Mouse (Mus musculus) NIH3T3 (cell line): Measurements from ENCODE around the gene Ptprg.

Experiments
- DNase-seq: peaks from one replicate; pipeline ENCODE4 v3.0.0-alpha.2; 2012; ENCODE audit warnings: low read depth

The Ptprg gene

GRCm38 (mm10) chr14:12143941-12144485 lies 590.7 kb downstream of the Ptprg start:
- no peak for DNase-seq

GRCm38 (mm10) chr14:12145919-12146318 lies 592.6 kb downstream of the Ptprg start:
- DNase-seq: peak; percentile 26

GRCm38 (mm10) chr14:12149529-12149928 lies 596.2 kb downstream of the Ptprg start:
- no peak for DNase-seq

GRCm38 (mm10) chr14:12151927-12152326 lies 598.6 kb downstream of the Ptprg start:
- peak; percentile 70 for DNase-seq

GRCm38 (mm10) chr14:12152748-12153147 lies 599.4 kb downstream of the Ptprg start:
- no peak for DNase-seq

- DNase-seq: no peak
These were observed 600.3 kb downstream of the Ptprg start for GRCm38 (mm10) chr14:12153599-12153998.

GRCm38 (mm10) chr14:12161738-12162310 lies 608.5 kb downstream of the Ptprg start:
- DNase-seq: peak; percentile 5

- no peak for DNase-seq
These were observed 609.1 kb downstream of the Ptprg start for GRCm38 (mm10) chr14:12162331-12162854.

GRCm38 (mm10) chr14:12163196-12163595 lies 609.9 kb downstream of the Ptprg start:
- DNase-seq: peak; percentile 28

- no peak for DNase-seq
These were observed 613.9 kb downstream of the Ptprg start for GRCm38 (mm10) chr14:12167215-12167614.

- DNase-seq: no peak
These were observed 614.3 kb downstream of the Ptprg start for GRCm38 (mm10) chr14:12167651-12168050.

GRCm38 (mm10) chr14:12177436-12177835 lies 624.1 kb downstream of the Ptprg start:
- DNase-seq: no peak

- DNase-seq: no peak
These were observed 625.3 kb downstream of the Ptprg start for GRCm38 (mm10) chr14:12178645-12179044.

GRCm38 (mm10) chr14:12180116-12180515 lies 626.8 kb downstream of the Ptprg start:
- DNase-seq: no peak

- DNase-seq: no peak
These were observed 631.7 kb downstream of the Ptprg start for GRCm38 (mm10) chr14:12185040-12185439.

- DNase-seq: no peak
These were observed 635.0 kb downstream of the Ptprg start for GRCm38 (mm10) chr14:12188352-12188751.

GRCm38 (mm10) chr14:12189266-12189665 lies 635.9 kb downstream of the Ptprg start:
- DNase-seq: no peak

- DNase-seq: no peak
These were observed 636.6 kb downstream of the Ptprg start for GRCm38 (mm10) chr14:12189717-12190600.

GRCm38 (mm10) chr14:12191076-12191475 lies 637.7 kb downstream of the Ptprg start:
- no peak for DNase-seq

GRCm38 (mm10) chr14:12198735-12199134 lies 645.4 kb downstream of the Ptprg start:
- no peak for DNase-seq

GRCm38 (mm10) chr14:12199956-12200950 lies 646.9 kb downstream of the Ptprg start:
- DNase-seq: no peak

- DNase-seq: no peak
These were observed 648.9 kb downstream of the Ptprg start for GRCm38 (mm10) chr14:12202214-12202613.
